In genomic region chr16:8417011-8417720, GRCm38 (mm10) we compare ENCODE assay signal across 19 mouse cellular contexts. TPM values are rescaled to one million over a fixed set of nuclear protein-coding genes. Genes with fewer than 3 reads are reported as not detected.
DNase-seq lines count a peak whose midpoint lies in the region; ATAC-seq and TF ChIP-seq lines count a peak whose summit lies in the region.
"Had no signal": no experiment of that assay in that cellular context is flagged by ENCODE, and none has a peak within 500 bp of the region (broad histone marks: within the 10 kb centered on the region; RNA-seq: fewer than 3 reads in every experiment).

No protein-coding gene starts in this region.

- peak; percentile 84 to 86 for DNase-seq in cerebellum, postnatal 10 days
- no peak for DNase-seq in cerebellum, adult 9-11 months
- no peak for DNase-seq in kidney, adult 2 months
- DNase-seq in neural tube, embryonic 11.5 days (ENCODE audit: low spot score): peak; percentile 34
- DNase-seq in neural tube, embryonic 10.5 days (ENCODE audit: extremely low spot score, low spot score): no peak
- no peak for DNase-seq in gastrocnemius, adult 2 months
- DNase-seq: cerebellum, adult 11 months; liver, postnatal 0 days; thymus, postnatal 36 days had no signal

- ATAC-seq in kidney, embryonic 16.5 days (ENCODE audit: low FRiP score, low TSS enrichment): peak; percentile 31; the same call in 1 of the 2 replicates
- ATAC-seq in neural tube, embryonic 11.5 days (ENCODE audit: insufficient read depth, low FRiP score, low TSS enrichment): no peak
- peak; percentile 17; the same call in 1 of the 2 replicates for ATAC-seq in neural tube, embryonic 13.5 days (ENCODE audit: low read depth)
- ATAC-seq: intestine, embryonic 15.5 days; liver, postnatal 0 days; midbrain, embryonic 16.5 days; Patski had no signal

- H3K9me3 ChIP-seq in kidney, embryonic 16.5 days (ENCODE audit: low read length): no peaks in the 10 kb centered on the region
- no peaks in the 10 kb centered on the region for H3K9me3 ChIP-seq in neural tube, embryonic 11.5 days (ENCODE audit: control insufficient read depth, low read length)
- no peaks in the 10 kb centered on the region for H3K9me3 ChIP-seq in neural tube, embryonic 13.5 days
- H3K9me3 ChIP-seq: heart, embryonic 15.5 days; intestine, embryonic 15.5 days; limb, embryonic 12.5 days; stomach, embryonic 15.5 days had no signal

- H3K9ac ChIP-seq in kidney, embryonic 16.5 days (replicated peaks; ENCODE audit: low read length): peak overlapping the region; percentile 35
- H3K9ac ChIP-seq in neural tube, embryonic 11.5 days (ENCODE audit: low read length): no peak overlapping the region; the same call in 1 of the 2 replicates
- peak overlapping the region; percentile 26; the same call in 1 of the 2 replicates for H3K9ac ChIP-seq in neural tube, embryonic 13.5 days
- H3K9ac ChIP-seq: heart, embryonic 15.5 days; intestine, embryonic 15.5 days; limb, embryonic 12.5 days; liver, postnatal 0 days; stomach, embryonic 15.5 days had no signal

- H3K27me3 ChIP-seq in kidney, embryonic 16.5 days (ENCODE audit: insufficient read depth, low read length): no peaks in the 10 kb centered on the region
- H3K27me3 ChIP-seq in kidney, adult 2 months (replicated peaks; ENCODE audit: control insufficient read depth, insufficient read depth, low read length): no peaks in the 10 kb centered on the region
- no peaks in the 10 kb centered on the region for H3K27me3 ChIP-seq in neural tube, embryonic 11.5 days (ENCODE audit: control insufficient read depth, insufficient read depth, low read length)
- H3K27me3 ChIP-seq in neural tube, embryonic 13.5 days: 0 out of 2 replicates have a peak, but pooled peaks cover 6% of the 10 kb centered on the region
- H3K27me3 ChIP-seq: intestine, embryonic 15.5 days; stomach, embryonic 15.5 days had no signal

- no peaks in the 10 kb centered on the region for H3K36me3 ChIP-seq in kidney, embryonic 16.5 days (ENCODE audit: insufficient read depth, low read length)
- H3K36me3 ChIP-seq in kidney, adult 2 months (ENCODE audit: control insufficient read depth, insufficient read depth, low read length): no peaks in the 10 kb centered on the region
- H3K36me3 ChIP-seq in neural tube, embryonic 11.5 days (ENCODE audit: control insufficient read depth, insufficient read depth, low read length): no peaks in the 10 kb centered on the region
- no peaks in the 10 kb centered on the region for H3K36me3 ChIP-seq in neural tube, embryonic 13.5 days
- H3K36me3 ChIP-seq: heart, embryonic 15.5 days; intestine, embryonic 15.5 days; limb, embryonic 12.5 days; stomach, embryonic 15.5 days had no signal

- intact Hi-C loops in gastrocnemius, adult 2 months (cut with DNase I): loop anchor here (10.0 kb wide), 1 partner anchor 228 kb away; no protein-coding TSS in a partner anchor

- 36% methylated on average over 20 of the region's 20 CpGs for WGBS in kidney, embryonic 16.5 days
- WGBS in kidney, adult 2 months: 33% methylated on average over 20 of the region's 20 CpGs
- WGBS in neural tube, embryonic 11.5 days: 66% methylated on average over 20 of the region's 20 CpGs
- 38% methylated on average over 20 of the region's 20 CpGs for WGBS in neural tube, embryonic 13.5 days

- no peak for TF ChIP-seq POLR2A in kidney, adult 2 months (IDR thresholded peaks at IDR 0.05; ENCODE audit: low read depth, low read length)

- peak overlapping the region; percentile 32; the same call in 1 of the 2 replicates for H3K4me2 ChIP-seq in kidney, embryonic 16.5 days (replicated peaks; ENCODE audit: low read depth, low read length)
- H3K4me2 ChIP-seq in neural tube, embryonic 11.5 days (ENCODE audit: low read depth): no peak overlapping the region
- H3K4me2 ChIP-seq in neural tube, embryonic 13.5 days: no peak overlapping the region; the same call in 1 of the 2 replicates
- H3K4me2 ChIP-seq: heart, embryonic 15.5 days; intestine, embryonic 15.5 days; limb, embryonic 12.5 days; stomach, embryonic 15.5 days had no signal

- H3K27ac ChIP-seq in kidney, embryonic 16.5 days (ENCODE audit: low read length): no peak overlapping the region
- no peak overlapping the region for H3K27ac ChIP-seq in kidney, adult 2 months (ENCODE audit: insufficient read depth, low read depth, low read length)
- no peak overlapping the region for H3K27ac ChIP-seq in neural tube, embryonic 11.5 days (ENCODE audit: low read depth, low read length)
- peak overlapping the region; percentile 75 for H3K27ac ChIP-seq in neural tube, embryonic 13.5 days (replicated peaks)
- H3K27ac ChIP-seq in gastrocnemius, adult 2 months: no peak overlapping the region
- H3K27ac ChIP-seq: heart, embryonic 15.5 days; intestine, embryonic 15.5 days; limb, embryonic 12.5 days; macrophage; stomach, embryonic 15.5 days had no signal

- no peak overlapping the region for H3K4me3 ChIP-seq in kidney, embryonic 16.5 days (ENCODE audit: low read length)
- H3K4me3 ChIP-seq in kidney, adult 2 months (ENCODE audit: insufficient read depth, low read depth, low read length): no peak overlapping the region
- no peak overlapping the region for H3K4me3 ChIP-seq in neural tube, embryonic 11.5 days (ENCODE audit: low read depth, low read length)
- H3K4me3 ChIP-seq in neural tube, embryonic 13.5 days: no peak overlapping the region
- H3K4me3 ChIP-seq in gastrocnemius, adult 2 months: no peak overlapping the region
- H3K4me3 ChIP-seq: heart, embryonic 15.5 days; intestine, embryonic 15.5 days; limb, embryonic 12.5 days; stomach, embryonic 15.5 days had no signal

- 0 out of 2 replicates have a peak, but pooled peaks cover 5% of the 10 kb centered on the region for H3K4me1 ChIP-seq in kidney, embryonic 16.5 days (ENCODE audit: insufficient read depth, low read length)
- H3K4me1 ChIP-seq in kidney, adult 2 months (ENCODE audit: control insufficient read depth, insufficient read depth, low read length): no peaks in the 10 kb centered on the region
- no peaks in the 10 kb centered on the region for H3K4me1 ChIP-seq in neural tube, embryonic 11.5 days (ENCODE audit: control insufficient read depth, insufficient read depth, low read length)
- peaks cover 11% of the 10 kb centered on the region for H3K4me1 ChIP-seq in neural tube, embryonic 13.5 days (replicated peaks)
- H3K4me1 ChIP-seq: heart, embryonic 15.5 days; intestine, embryonic 15.5 days; limb, embryonic 12.5 days; stomach, embryonic 15.5 days had no signal

- no peak for TF ChIP-seq CTCF in kidney, adult 2 months (conservative IDR thresholded peaks at IDR 0.05; ENCODE audit: insufficient read depth, insufficient read length, low read depth, low read length)
- TF ChIP-seq CTCF in gastrocnemius, adult 2 months (IDR thresholded peaks at IDR 0.05): no peak

RNA-seq across cellular contexts. Expression of gene Tmem114, which starts 7.8 kb away (rescaled TPM):
- polyA plus RNA-seq in kidney, embryonic 16.5 days (2015; fragmentation: Nextera tagmentation; extraction: Ambion mirVana): 0.11 TPM in 1 of 2 replicates, not detected in the other
- polyA plus RNA-seq in kidney, adult 2 months (2012; rRNA removed): not detected in 2 replicates
- polyA plus RNA-seq in neural tube, embryonic 11.5 days (2014; fragmentation: Nextera tagmentation; extraction: Ambion mirVana): 0.23 TPM in 1 of 2 replicates, not detected in the other
- 0.34 and 0.40 TPM in 2 replicates for polyA plus RNA-seq in neural tube, embryonic 13.5 days (2015; fragmentation: Nextera tagmentation; extraction: Ambion mirVana)
- not detected for total RNA-seq in gastrocnemius, adult 2 months (2021)
- total RNA-seq: CH12.LX had no signal
- polyA plus RNA-seq: heart, embryonic 15.5 days; intestine, embryonic 15.5 days; limb, embryonic 12.5 days; liver, postnatal 0 days; macrophage; Patski had no signal

RNA-seq across cellular contexts. Expression of gene Mettl22, which starts 53.4 kb away (rescaled TPM):
- 20.4 and 20.5 TPM in 2 replicates for polyA plus RNA-seq in kidney, embryonic 16.5 days (2015; fragmentation: Nextera tagmentation; extraction: Ambion mirVana)
- polyA plus RNA-seq in kidney, adult 2 months (2012; rRNA removed): 24.5 and 26.0 TPM in 2 replicates
- 24.4 and 30.0 TPM in 2 replicates for polyA plus RNA-seq in neural tube, embryonic 11.5 days (2014; fragmentation: Nextera tagmentation; extraction: Ambion mirVana)
- polyA plus RNA-seq in neural tube, embryonic 13.5 days (2015; fragmentation: Nextera tagmentation; extraction: Ambion mirVana): 29.4 and 31.6 TPM in 2 replicates
- total RNA-seq in gastrocnemius, adult 2 months (2021): 10 to 100 TPM; 89.1 to 89.4 TPM

Comparison
In these comparisons a context has a peak if more than half of its experiments do, and no peak if none do; other contexts are left out.
1. DNase-seq: peak in cerebellum, postnatal 10 days (2 of 2) and neural tube, embryonic 11.5 days (single experiment); none in cerebellum, adult 9-11 months (single experiment), kidney, adult 2 months (single experiment), neural tube, embryonic 10.5 days (single experiment) and gastrocnemius, adult 2 months (single experiment).